Mouse (Mus musculus) embryonic fibroblast, embryonic 13.5 days (primary cell): ENCODE measurements around the gene Wnt1.

ENCODE experiments used
- CTCF ChIP-seq: IDR thresholded peaks from 2 replicates; pipeline ENCODE4 v1.5.1; 2011; ENCODE audit warnings: mild to moderate bottlenecking, control low read depth, low read length, moderate library complexity, borderline replicate concordance; ENCODE audit not compliant: insufficient read depth
- POLR2A ChIP-seq: IDR thresholded peaks from 2 replicates; pipeline ENCODE4 v1.6.1; 2011; ENCODE audit warnings: low read depth, mild to moderate bottlenecking, control low read depth, low read length, moderate library complexity

- TF ChIP-seq CTCF, result no peak
- TF ChIP-seq POLR2A, result no peak
These were observed 48.1 kb downstream of the Wnt1 start for GRCm38 (mm10) chr15:98837743-98838103.
